Mouse (Mus musculus) lung, postnatal 14 days (tissue): Measurements from ENCODE around the gene Prdx3.
A peak's percentile ranks its signal among the peaks of the same experiment; 100 is the strongest.
"Not testable (repeated sequence)": the region's sequence is repeated elsewhere in the genome, so short reads cannot be mapped to it uniquely, and the experiment has no call there.

Experiments used
- DNase-seq: peaks from one replicate; pipeline ENCODE4 v3.0.0; 2021

Gene Prdx3

GRCm38 (mm10) chr19:60874064-60874694, at the start of gene Prdx3:
TSS of gene Prdx3 (minus strand) at chr19:60874556.
- peak; percentile 97 for DNase-seq

- DNase-seq, result no peak
Measured at GRCm38 (mm10) chr19:60916869-60917570, 42.7 kb upstream of the Prdx3 start.

GRCm38 (mm10) chr19:60915862-60916261, 41.5 kb upstream of the Prdx3 start:
- DNase-seq, result no peak

- no peak for DNase-seq
Measured at GRCm38 (mm10) chr19:60915236-60915635, 40.9 kb upstream of the Prdx3 start.

GRCm38 (mm10) chr19:60911653-60912052, 37.3 kb upstream of the Prdx3 start:
- no peak for DNase-seq

GRCm38 (mm10) chr19:60910304-60910703, 35.9 kb upstream of the Prdx3 start:
- DNase-seq, result no peak

GRCm38 (mm10) chr19:60905477-60905876, 31.1 kb upstream of the Prdx3 start:
- DNase-seq, result no peak

- no peak for DNase-seq
Measured at GRCm38 (mm10) chr19:60903971-60904370, 29.6 kb upstream of the Prdx3 start.

- DNase-seq, result no peak
Measured at GRCm38 (mm10) chr19:60903139-60903538, 28.8 kb upstream of the Prdx3 start.

GRCm38 (mm10) chr19:60895251-60895880, 21.0 kb upstream of the Prdx3 start:
- DNase-seq, result no peak

- DNase-seq, result peak; percentile 84
Measured at GRCm38 (mm10) chr19:60891934-60892547, 17.7 kb upstream of the Prdx3 start.

GRCm38 (mm10) chr19:60891123-60891470, 16.7 kb upstream of the Prdx3 start:
- no peak for DNase-seq

GRCm38 (mm10) chr19:60890391-60891122, 16.2 kb upstream of the Prdx3 start:
- no peak for DNase-seq

- peak; percentile 98 for DNase-seq
Measured at GRCm38 (mm10) chr19:60889714-60890315, 15.5 kb upstream of the Prdx3 start, which contains the start of gene Grk5. TSS of gene Grk5 (plus strand) at chr19:60889749.

GRCm38 (mm10) chr19:60889101-60889713, 14.9 kb upstream of the Prdx3 start:
- DNase-seq, result peak; percentile 78

- no peak for DNase-seq
Measured at GRCm38 (mm10) chr19:60887637-60888036, 13.3 kb upstream of the Prdx3 start.

GRCm38 (mm10) chr19:60883129-60883528, 8.8 kb upstream of the Prdx3 start:
- DNase-seq, result peak; percentile 57

GRCm38 (mm10) chr19:60873501-60873900, 855 bp downstream of the Prdx3 start:
- DNase-seq, result no peak

- no peak for DNase-seq
Measured at GRCm38 (mm10) chr19:60872272-60872671, 2.1 kb downstream of the Prdx3 start.

- DNase-seq, result no peak
Measured at GRCm38 (mm10) chr19:60871366-60871765, 3.0 kb downstream of the Prdx3 start.

- no peak for DNase-seq
Measured at GRCm38 (mm10) chr19:60870489-60870888, 3.9 kb downstream of the Prdx3 start.

GRCm38 (mm10) chr19:60866169-60866568, 8.2 kb downstream of the Prdx3 start:
- not testable (repeated sequence) for DNase-seq
